Mouse (Mus musculus) midbrain, postnatal 0 days (tissue): ENCODE measurements around the gene Ano6. TPM values are rescaled to one million over a fixed set of nuclear protein-coding genes. Genes with fewer than 3 reads are reported as not detected.

Experiments
- ATAC-seq: fragments of 200-750 bp; cut with Nextera tagmentation; 2 replicates; pipeline ENCODE4 v1.8.0; 2017; ENCODE audit warnings: moderate number of reproducible peaks, mild to moderate bottlenecking, moderate TSS enrichment, moderate library complexity; ENCODE audit not compliant: low FRiP score
- DNase-seq: peaks from one replicate; pipeline ENCODE4 v3.0.0-alpha.2; 2015; ENCODE audit warnings: low spot score
- H3K27ac ChIP-seq: fragments of 300-500 bp; sonication (generic); 2 replicates; pipeline ENCODE4 v1.5.1; 2014; ENCODE audit warnings: low read depth, mild to moderate bottlenecking, low read length, mixed read lengths
- H3K27me3 ChIP-seq: fragments of 300-500 bp; sonication (generic); 2 replicates; pipeline ENCODE4 v1.6.1; 2014; ENCODE audit warnings: low read length, control low read depth, mixed read lengths; ENCODE audit not compliant: insufficient read depth
- H3K36me3 ChIP-seq: fragments of 300-500 bp; sonication (generic); 2 replicates; pipeline ENCODE4 v1.6.1; 2014; ENCODE audit warnings: low read length, control low read depth, mixed read lengths; ENCODE audit not compliant: insufficient read depth
- H3K4me1 ChIP-seq: fragments of 300-500 bp; sonication (generic); 2 replicates; pipeline ENCODE4 v1.6.1; 2014; ENCODE audit warnings: mild to moderate bottlenecking, control low read depth, antibody characterized with exemption, low read length, mixed read lengths; ENCODE audit not compliant: insufficient read depth
- H3K4me2 ChIP-seq: fragments of 300-500 bp; sonication (generic); 2 replicates; pipeline ENCODE4 v1.6.1; 2014; ENCODE audit warnings: low read depth, mild to moderate bottlenecking, low read length, mixed read lengths; ENCODE audit not compliant: poor library complexity, severe bottlenecking
- H3K4me3 ChIP-seq: fragments of 300-500 bp; sonication (generic); 2 replicates; pipeline ENCODE4 v1.5.1; 2014; ENCODE audit warnings: low read depth, mild to moderate bottlenecking, low read length, moderate library complexity
- H3K9ac ChIP-seq: fragments of 300-500 bp; sonication (generic); replicated peaks from 2 replicates; pipeline ENCODE4 v1.6.1; 2014; ENCODE audit warnings: mild to moderate bottlenecking, low read length, moderate library complexity, mixed read lengths; ENCODE audit not compliant: poor library complexity, severe bottlenecking
- H3K9me3 ChIP-seq: fragments of 300-500 bp; sonication (generic); 2 replicates; pipeline ENCODE4 v1.6.1; 2016; ENCODE audit warnings: low read length, control low read depth
- CTCF ChIP-seq: IDR thresholded peaks from 2 replicates; pipeline ENCODE4 v1.5.1; 2016; ENCODE audit warnings: antibody characterized with exemption, mild to moderate bottlenecking
- WGBS: fragments of 180-500 bp; shearing (Covaris S2); extraction: QIAGEN DNeasy Blood & Tissue Kit; methylation state at CpG from one replicate; pipeline ENCODE4 v1.1.7; 2014; 5-methylcytosine and 5-hydroxymethylcytosine counted together
- polyA plus RNA-seq: library from polyadenylated mRNA; unstranded; fragments of >200 nt; fragmentation: Nextera tagmentation; extraction: Ambion mirVana; gene quantifications from 2 replicates; pipeline ENCODE4 v1.2.1, GENCODE M21; 2015
- total RNA-seq: library from RNA; depleted of rRNA; stranded (reverse); fragments of >200 nt; gene quantifications from 2 replicates; pipeline ENCODE4 v1.2.3, GENCODE M21; 2014

Gene Ano6
- total and polyA plus RNA-seq, 2 experiments from 2014 or later = 19.9 to 35.0 TPM

DNA sequence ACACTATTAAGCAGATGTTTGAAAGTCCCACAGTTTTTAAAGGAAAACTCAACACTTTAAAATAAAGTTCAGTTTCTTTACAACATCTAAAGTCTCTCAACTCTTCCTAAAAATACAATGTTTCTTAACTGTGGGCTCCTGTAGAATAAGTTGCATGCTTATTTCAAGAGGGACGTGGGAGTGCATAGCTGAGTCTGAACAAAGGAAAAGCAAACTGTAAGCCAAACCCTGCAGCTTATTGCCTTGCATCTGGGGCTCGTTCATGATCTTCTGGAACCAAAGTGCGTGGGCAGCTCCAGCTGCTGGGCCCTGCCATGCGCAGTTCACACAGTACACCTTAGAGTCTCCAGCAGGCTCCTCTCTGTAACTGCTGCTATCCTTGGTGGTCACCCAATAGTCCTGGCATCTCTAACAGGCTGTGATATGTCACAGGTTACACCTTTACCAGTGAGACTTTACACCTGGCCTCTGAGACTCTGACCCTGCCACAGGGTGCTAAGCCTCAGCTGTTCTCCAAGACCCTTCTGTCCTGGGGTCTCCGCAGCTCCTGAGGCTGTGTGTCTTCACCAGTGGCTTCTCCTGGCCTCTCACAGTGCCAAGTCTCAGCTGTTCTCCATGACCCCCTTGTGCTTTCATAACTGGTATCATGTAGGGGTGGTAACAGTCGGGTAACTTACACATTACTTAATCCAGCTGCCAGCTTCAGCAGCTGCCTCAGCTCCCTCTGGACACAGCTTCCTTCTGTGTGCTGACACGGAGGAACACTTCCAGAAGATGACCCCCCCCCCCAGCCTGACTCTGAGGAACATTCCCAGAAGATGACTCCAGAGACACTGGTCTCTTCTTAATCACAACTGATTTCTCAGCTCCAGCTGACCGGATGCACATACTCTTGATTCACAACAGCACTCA lies 66.3 kb downstream of the Ano6 start:
- DNase-seq (no peak), ATAC-seq (no peak)
- TF ChIP-seq CTCF = no peak
- no peak overlapping the region for H3K4me3 ChIP-seq
- no peaks in the 10 kb centered on the region for H3K9me3 ChIP-seq
- no peaks in the 10 kb centered on the region for H3K27me3 ChIP-seq
- no peaks in the 10 kb centered on the region for H3K36me3 ChIP-seq
- no peak overlapping the region for H3K27ac ChIP-seq
- H3K9ac ChIP-seq = no peak overlapping the region
- WGBS = 82% methylated on average over 8 of the region's 8 CpGs
- H3K4me2 ChIP-seq = no peak overlapping the region
- no peaks in the 10 kb centered on the region for H3K4me1 ChIP-seq

- H3K27ac ChIP-seq = no peak overlapping the region
- no peak overlapping the region for H3K4me3 ChIP-seq
- no peak for ATAC-seq
- H3K36me3 ChIP-seq = no peaks in the 10 kb centered on the region
- no peak for DNase-seq
- no peak overlapping the region for H3K9ac ChIP-seq
- 85% methylated on average over 9 of the region's 9 CpGs for WGBS
- no peak overlapping the region for H3K4me2 ChIP-seq
- H3K4me1 ChIP-seq = no peaks in the 10 kb centered on the region
- H3K9me3 ChIP-seq = no peaks in the 10 kb centered on the region
- TF ChIP-seq CTCF = no peak
- no peaks in the 10 kb centered on the region for H3K27me3 ChIP-seq
Observed at GRCm38 (mm10) chr15:95858876-95859655, 68.4 kb downstream of the Ano6 start.

DNA sequence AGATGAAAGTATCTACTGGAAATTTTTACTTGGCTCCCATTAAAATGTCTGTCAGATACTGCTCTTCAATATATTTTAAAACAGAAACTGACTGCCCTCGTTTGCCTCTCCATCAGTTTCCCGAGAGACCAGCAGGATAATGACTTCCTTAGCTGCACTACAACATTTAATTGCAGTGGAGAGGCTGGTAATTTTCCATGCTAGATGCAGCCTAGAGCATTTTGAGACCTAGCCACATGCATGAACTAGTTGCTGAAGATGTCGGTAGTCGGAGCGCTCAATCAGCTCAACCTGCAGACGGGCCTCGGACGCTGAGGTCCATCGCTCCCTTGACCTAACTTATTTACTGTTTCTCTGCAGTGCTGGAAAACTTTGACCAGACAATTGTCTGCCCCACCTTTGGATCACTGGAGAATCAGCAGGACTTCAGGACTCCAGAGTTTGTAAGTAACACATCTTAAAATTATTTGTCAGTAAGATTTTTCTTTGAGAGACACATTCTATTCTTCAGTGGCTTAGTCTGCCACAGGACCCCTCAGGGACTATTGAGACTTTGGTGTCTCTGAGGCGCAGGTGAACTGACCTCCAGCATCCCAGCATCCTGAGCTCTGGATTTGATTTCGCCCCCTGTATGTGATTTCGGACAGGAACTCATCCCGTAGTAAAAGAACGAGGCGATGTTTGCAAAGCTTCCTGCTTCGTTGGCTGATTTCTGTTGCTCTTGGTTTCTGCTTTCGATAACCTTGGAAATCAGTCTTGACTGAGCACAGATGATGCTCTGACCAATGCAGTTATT lies 73.4 kb downstream of the Ano6 start:
- H3K36me3 ChIP-seq = no peaks in the 10 kb centered on the region
- H3K27me3 ChIP-seq = no peaks in the 10 kb centered on the region
- no peak overlapping the region for H3K4me2 ChIP-seq
- no peaks in the 10 kb centered on the region for H3K4me1 ChIP-seq
- no peak overlapping the region for H3K9ac ChIP-seq
- no peak for ATAC-seq
- no peak overlapping the region for H3K4me3 ChIP-seq
- TF ChIP-seq CTCF = no peak
- H3K9me3 ChIP-seq = no peaks in the 10 kb centered on the region
- DNase-seq = peak; percentile 30
- H3K27ac ChIP-seq = no peak overlapping the region
- 83% methylated on average over 17 of the region's 17 CpGs for WGBS

DNA sequence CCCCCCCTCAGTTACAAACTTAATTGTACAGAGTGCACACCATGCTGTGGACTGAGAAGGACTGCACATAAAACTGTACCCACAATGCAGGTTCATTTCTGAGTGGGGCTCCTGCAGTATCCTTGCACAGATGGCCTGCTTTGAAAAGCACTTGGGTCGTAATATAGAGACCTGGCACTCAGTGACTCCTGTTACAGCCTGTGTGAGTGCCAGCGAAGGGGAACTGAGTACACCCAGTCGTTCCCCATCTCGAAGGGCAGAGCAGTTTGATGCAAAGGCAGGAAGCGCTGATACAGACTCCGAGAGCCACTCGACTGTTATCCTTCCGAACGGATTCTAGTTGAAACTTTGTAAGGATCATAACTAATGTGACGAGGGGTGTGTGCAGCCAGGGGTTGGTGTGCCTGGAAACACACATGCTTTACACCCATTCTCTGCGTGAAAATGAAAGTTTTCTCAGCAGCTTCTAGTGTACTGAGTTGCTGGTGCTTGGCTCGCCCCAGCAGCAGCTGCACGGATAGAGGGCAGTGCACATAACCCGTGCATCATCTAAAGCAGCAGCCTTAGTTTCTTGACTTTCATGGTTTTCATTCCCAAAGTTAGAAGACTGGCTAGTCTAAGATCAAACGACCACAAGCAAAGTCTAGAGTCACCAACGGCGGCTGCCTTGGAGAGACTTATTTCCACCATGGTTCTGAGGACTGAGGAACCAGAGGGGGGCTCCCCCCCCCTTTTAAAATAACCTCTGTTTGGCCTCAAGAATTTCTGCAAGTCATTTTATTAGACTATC lies 74.9 kb downstream of the Ano6 start:
- no peak overlapping the region for H3K4me3 ChIP-seq
- WGBS = 94% methylated on average over 17 of the region's 17 CpGs
- TF ChIP-seq CTCF = no peak
- no peak for DNase-seq
- no peak for ATAC-seq
- no peaks in the 10 kb centered on the region for H3K27me3 ChIP-seq
- H3K36me3 ChIP-seq = no peaks in the 10 kb centered on the region
- H3K4me2 ChIP-seq = no peak overlapping the region
- no peaks in the 10 kb centered on the region for H3K9me3 ChIP-seq
- H3K27ac ChIP-seq = no peak overlapping the region
- H3K4me1 ChIP-seq = no peaks in the 10 kb centered on the region
- H3K9ac ChIP-seq = no peak overlapping the region

DNA sequence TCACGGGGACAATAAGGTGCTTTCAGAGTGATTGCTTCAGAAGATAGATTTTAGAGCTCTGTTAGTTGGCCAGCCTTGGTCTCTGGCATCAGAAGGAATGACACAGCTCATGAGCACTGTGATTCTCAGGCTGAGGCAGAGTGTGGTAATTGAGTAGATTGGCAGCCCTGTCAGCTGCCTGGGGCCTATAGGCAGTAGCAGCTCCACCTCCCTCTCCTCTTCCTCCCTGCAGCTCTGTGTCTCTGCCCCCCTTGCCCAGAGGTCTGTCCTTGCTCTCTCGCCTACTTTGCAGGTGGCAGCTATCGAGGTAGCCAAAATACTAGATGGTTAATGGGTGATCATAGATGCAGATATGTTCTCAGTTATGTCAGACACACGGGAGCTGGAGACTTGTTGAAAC lies 77.5 kb downstream of the Ano6 start:
- Histone ChIP-seq H3K36me3 (no peaks in the 10 kb centered on the region), H3K4me2 (no peak overlapping the region), H3K4me3 (no peak overlapping the region), H3K4me1 (no peaks in the 10 kb centered on the region), H3K9me3 (no peaks in the 10 kb centered on the region), H3K9ac (no peak overlapping the region), H3K27me3 (no peaks in the 10 kb centered on the region), H3K27ac (no peak overlapping the region)
- WGBS = 89% methylated on average over 4 of the region's 4 CpGs
- DNase-seq = no peak
- no peak for TF ChIP-seq CTCF
- no peak for ATAC-seq
